Mouse (Mus musculus) MEL (cell line): Measurements from ENCODE around the gene Psme4.

Experiments
- CTCF ChIP-seq, 3 experiments: IDR thresholded peaks in 2 of 3; conservative IDR thresholded peaks in 1 of 3; 2 replicates each; pipeline ENCODE4 v1.5.1; 2011 to 2012; ENCODE audit warnings: low read length in 3 of 3, low read depth in 2 of 3, mild to moderate bottlenecking in 2 of 3, improper control_type of control experiment in 1 of 3, inconsistent platforms in 1 of 3, mixed read lengths in 1 of 3, moderate library complexity in 1 of 3; ENCODE audit not compliant: control insufficient read depth in 1 of 3, insufficient read depth in 1 of 3, poor library complexity in 1 of 3, severe bottlenecking in 1 of 3
- E2F4 ChIP-seq: IDR thresholded peaks from 2 replicates; pipeline ENCODE4 v1.6.1; 2011; ENCODE audit warnings: low read depth, low read length, improper control_type of control experiment, borderline replicate concordance
- MEF2A ChIP-seq: IDR thresholded peaks from 2 replicates; pipeline ENCODE4 v1.6.1; 2014; ENCODE audit warnings: low read depth, mild to moderate bottlenecking, inconsistent platforms, low read length, improper control_type of control experiment; ENCODE audit not compliant: poor library complexity, insufficient replicate concordance, severe bottlenecking; ENCODE audit errors: extremely low read depth
- MYB ChIP-seq: IDR thresholded peaks from 2 replicates; pipeline ENCODE4 v1.6.1; 2011; ENCODE audit warnings: mild to moderate bottlenecking, low read depth, low read length, improper control_type of control experiment
- POLR2A ChIP-seq, 2 experiments: IDR thresholded peaks; 2 replicates each; pipeline ENCODE4 v1.6.1; 2011 to 2012; ENCODE audit warnings: low read length in 2 of 2, mild to moderate bottlenecking in 2 of 2, control low read depth in 1 of 2, improper control_type of control experiment in 1 of 2, low read depth in 1 of 2, moderate library complexity in 1 of 2; ENCODE audit not compliant: control insufficient read depth in 1 of 2, insufficient read depth in 1 of 2, poor library complexity in 1 of 2
- POLR2AphosphoS2 ChIP-seq: IDR thresholded peaks from 2 replicates; pipeline ENCODE4 v1.6.1; 2011; ENCODE audit warnings: low read length, improper control_type of control experiment

DNA sequence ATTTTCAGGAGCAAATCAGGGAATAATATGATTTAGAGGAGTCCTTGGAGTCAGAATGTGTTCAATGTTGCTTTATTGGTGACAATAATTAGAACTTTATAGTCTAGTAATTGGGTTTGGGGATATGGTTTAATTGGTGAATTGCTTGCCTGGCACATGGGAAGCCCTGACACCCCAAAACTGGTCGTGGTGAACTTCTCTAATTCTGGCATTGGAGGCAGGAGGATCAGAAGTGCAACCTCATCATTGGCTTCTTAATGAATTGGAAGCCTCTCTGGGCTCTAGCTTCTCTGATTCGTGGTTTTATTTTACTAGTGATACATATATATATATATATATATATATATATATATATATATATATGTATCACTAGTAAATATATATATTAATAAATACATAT is 9.4 kb downstream of the Psme4 start:
- TF ChIP-seq POLR2AphosphoS2 (no peak), POLR2A (IDR thresholded peaks at IDR 0.05; ENCODE audit: control insufficient read depth in 1 of 2, insufficient read depth in 1 of 2, low read depth in 1 of 2, low read length in 2 of 2, poor library complexity in 1 of 2) (no peak), CTCF (IDR thresholded peaks at IDR 0.05 in 2 of 3, conservative IDR thresholded peaks at IDR 0.05 in 1 of 3; ENCODE audit: control insufficient read depth in 1 of 3, insufficient read depth in 1 of 3, low read depth in 2 of 3, low read length in 3 of 3, poor library complexity in 1 of 3, severe bottlenecking in 1 of 3) (no peak), MEF2A (no peak), MYB (no peak), E2F4 (no peak)
